Mouse (Mus musculus): ENCODE results near the gene Gm10401.

DNA sequence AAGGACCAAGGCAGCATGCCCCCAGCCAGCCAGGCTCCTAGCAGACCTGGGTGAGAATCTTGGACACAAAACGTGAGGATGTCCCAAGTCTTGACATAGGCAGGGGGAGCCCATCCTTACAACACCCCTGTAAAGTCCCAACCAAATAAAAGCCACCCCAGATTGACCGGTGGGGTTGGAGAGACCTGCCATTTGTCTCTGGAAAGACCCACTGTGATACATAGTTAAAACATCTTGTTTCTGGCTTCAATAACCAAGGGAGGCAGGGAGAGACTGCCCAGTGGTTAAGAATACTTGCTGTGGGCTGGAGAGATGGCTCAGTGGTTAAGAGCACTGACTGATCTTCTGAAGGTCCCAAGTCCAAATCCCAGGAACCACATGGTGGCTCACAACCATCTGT lies 4.1 kb upstream of the Gm10401 start:
- TF ChIP-seq CTCF (IDR thresholded peaks at IDR 0.05; ENCODE audit: control insufficient read depth, insufficient read depth, insufficient replicate concordance, low read depth, low read length) (no peak), POLR2A (IDR thresholded peaks at IDR 0.05; ENCODE audit: control insufficient read depth, low read depth, low read length) (no peak)

Data from testis, adult 2 months (tissue).